Comparison of ENCODE assay signal across 1 mouse cellular context in the genomic region with DNA sequence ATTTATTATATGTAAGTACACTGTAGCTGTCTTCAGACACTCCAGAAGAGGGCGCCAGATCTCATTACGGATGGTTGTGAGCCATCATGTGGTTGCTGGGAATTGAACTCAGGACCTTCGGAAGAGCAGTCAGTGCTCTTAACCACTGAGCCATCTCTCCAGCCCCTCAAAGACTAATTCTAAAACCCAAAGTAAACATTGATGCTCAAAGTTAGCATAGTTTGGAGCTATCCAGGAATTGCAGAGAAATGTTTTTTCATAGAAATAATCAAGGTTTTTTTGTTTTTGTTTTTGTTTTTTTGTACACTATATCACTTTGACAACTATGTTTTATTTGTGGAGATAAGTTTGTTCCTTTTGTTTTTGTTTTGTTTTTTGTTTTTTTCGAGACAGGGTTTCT. TPM values are rescaled to one million over a fixed set of nuclear protein-coding genes. Genes with fewer than 3 reads are reported as not detected.
"Had no signal": no experiment of that assay in that cellular context is flagged by ENCODE, and none has a peak within 500 bp of the region (broad histone marks: within the 10 kb centered on the region; RNA-seq: fewer than 3 reads in every experiment).

No protein-coding gene starts in this region.

RNA-seq across cellular contexts. Expression of gene Tex14, which starts 40.7 kb away (rescaled TPM):
- polyA plus RNA-seq: stomach, embryonic 14.5 days had no signal
